ENCODE assay signal across 15 mouse cellular contexts in the genomic region with DNA sequence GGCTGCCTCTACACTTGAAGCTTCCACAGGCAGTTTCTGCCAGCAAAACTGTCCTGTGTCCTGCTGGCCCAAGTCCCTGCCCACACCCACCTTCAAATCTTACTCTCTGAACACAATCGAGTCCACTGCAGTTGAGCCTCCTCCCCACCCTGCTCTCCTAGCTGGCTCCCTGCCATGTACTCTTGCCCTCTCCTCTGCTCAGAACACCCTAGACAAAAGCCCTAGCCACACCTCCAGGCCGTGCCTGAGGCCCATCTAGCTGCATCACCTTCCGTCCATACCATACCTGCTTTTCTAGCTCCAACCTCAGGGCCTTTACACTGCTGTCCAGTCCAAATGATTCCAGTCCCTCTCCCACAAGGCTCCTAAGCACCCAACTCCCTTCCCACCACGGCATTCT. TPM values are rescaled to one million over a fixed set of nuclear protein-coding genes. Genes with fewer than 3 reads are reported as not detected.
A peak's percentile ranks its signal among the peaks of the same experiment; 100 is the strongest.
DNase-seq lines count a peak whose midpoint lies in the region; ATAC-seq and TF ChIP-seq lines count a peak whose summit lies in the region.
"Had no signal": no experiment of that assay in that cellular context is flagged by ENCODE, and none has a peak within 500 bp of the region (broad histone marks: within the 10 kb centered on the region; RNA-seq: fewer than 3 reads in every experiment).

No protein-coding gene starts in this region.

- H3K27me3 ChIP-seq in intestine, embryonic 14.5 days (replicated peaks; ENCODE audit: control insufficient read depth, insufficient read depth, low read length): no peaks in the 10 kb centered on the region; the same call in 1 of the 2 replicates
- no peaks in the 10 kb centered on the region for H3K27me3 ChIP-seq in hindbrain, embryonic 16.5 days (replicated peaks; ENCODE audit: control insufficient read depth, insufficient read depth, low read length)

- peak; percentile 69; the same call in 1 of the 2 replicates for ATAC-seq in intestine, embryonic 14.5 days (replicated peaks; ENCODE audit: low FRiP score, low TSS enrichment, low read depth)
- ATAC-seq in hindbrain, embryonic 16.5 days: no peak
- ATAC-seq: forebrain, embryonic 14.5 days had no signal

- no peaks in the 10 kb centered on the region for H3K9me3 ChIP-seq in intestine, embryonic 14.5 days (ENCODE audit: control insufficient read depth, low read length)
- no peaks in the 10 kb centered on the region for H3K9me3 ChIP-seq in hindbrain, embryonic 16.5 days (ENCODE audit: control insufficient read depth, low read length)
- H3K9me3 ChIP-seq: embryonic facial prominence, embryonic 13.5 days had no signal

- H3K4me3 ChIP-seq in gastrocnemius, adult 2 months: no peak overlapping the region
- H3K4me3 ChIP-seq in intestine, embryonic 14.5 days (ENCODE audit: low read depth, low read length): no peak overlapping the region
- no peak overlapping the region for H3K4me3 ChIP-seq in hindbrain, embryonic 16.5 days (ENCODE audit: low read length)
- H3K4me3 ChIP-seq: embryonic facial prominence, embryonic 13.5 days; layer of hippocampus, adult 2 months; myocyte had no signal

- intact Hi-C loops in gastrocnemius, adult 2 months (cut with DNase I): no loop called here
- intact Hi-C loops in left cerebral cortex, postnatal 36 days (cut with DNase I): no loop called here

- H3K36me3 ChIP-seq in intestine, embryonic 14.5 days (ENCODE audit: control insufficient read depth, insufficient read depth, low read length): no peaks in the 10 kb centered on the region
- H3K36me3 ChIP-seq in hindbrain, embryonic 16.5 days (ENCODE audit: control insufficient read depth, insufficient read depth, low read length): peaks cover 6% of the 10 kb centered on the region
- H3K36me3 ChIP-seq: embryonic facial prominence, embryonic 13.5 days had no signal

- no peak for TF ChIP-seq CTCF in gastrocnemius, adult 2 months (IDR thresholded peaks at IDR 0.05)

- peak overlapping the region; percentile 16; the same call in 1 of the 2 replicates for H3K27ac ChIP-seq in gastrocnemius, adult 2 months
- H3K27ac ChIP-seq in intestine, embryonic 14.5 days (ENCODE audit: low read depth): no peak overlapping the region
- H3K27ac ChIP-seq in hindbrain, embryonic 16.5 days (ENCODE audit: low read depth, low read length): no peak overlapping the region
- H3K27ac ChIP-seq: embryonic facial prominence, embryonic 13.5 days; layer of hippocampus, adult 2 months had no signal

- 48% methylated on average over 4 of the region's 4 CpGs for WGBS in intestine, embryonic 14.5 days
- WGBS in hindbrain, embryonic 16.5 days: 55% methylated on average over 4 of the region's 4 CpGs

- DNase-seq in gastrocnemius, adult 2 months: no peak
- no peak for DNase-seq in gastrocnemius, postnatal 25 days
- no peak for DNase-seq in intestine, embryonic 14.5 days (ENCODE audit: low spot score)
- peak; percentile 75 for DNase-seq in kidney, postnatal 10 days
- DNase-seq in lung, postnatal 14 days: peak; percentile 17
- DNase-seq in embryo, embryonic 11 days: no peak
- DNase-seq in left cerebral cortex, postnatal 36 days (ENCODE audit: low spot score in 2 of 2): no peak
- DNase-seq: cerebellum, adult 8-10 months; gastrocnemius, postnatal 10 days; thymus, adult 2 months had no signal

- H3K4me2 ChIP-seq in intestine, embryonic 14.5 days (ENCODE audit: low read length): no peak overlapping the region
- H3K4me2 ChIP-seq in hindbrain, embryonic 16.5 days (ENCODE audit: low read length): no peak overlapping the region
- H3K4me2 ChIP-seq: embryonic facial prominence, embryonic 13.5 days had no signal

- no peak overlapping the region for H3K9ac ChIP-seq in intestine, embryonic 14.5 days (ENCODE audit: low read length)
- no peak overlapping the region for H3K9ac ChIP-seq in hindbrain, embryonic 16.5 days (ENCODE audit: low read depth, low read length)
- H3K9ac ChIP-seq: embryonic facial prominence, embryonic 13.5 days had no signal

- peaks cover 2% of the 10 kb centered on the region; the same call in 1 of the 2 replicates for H3K4me1 ChIP-seq in intestine, embryonic 14.5 days (replicated peaks; ENCODE audit: control insufficient read depth, insufficient read depth, low read length)
- peaks cover 27% of the 10 kb centered on the region for H3K4me1 ChIP-seq in hindbrain, embryonic 16.5 days (ENCODE audit: control insufficient read depth, insufficient read depth, low read depth, low read length)

RNA-seq across cellular contexts. Expression of a gene that starts 7.2 kb away (rescaled TPM):
- total RNA-seq in gastrocnemius, adult 2 months (2021): 10 to 100 TPM; 58.9 to 99.2 TPM
- 10 to 100 TPM; 51.0 to 62.2 TPM for total RNA-seq in gastrocnemius, postnatal 25 days (2021)
- polyA plus RNA-seq in intestine, embryonic 14.5 days (2014; fragmentation: Nextera tagmentation; extraction: Ambion mirVana): 4.5 and 5.1 TPM in 2 replicates
- 100 to 1,000 TPM; 116 to 137 TPM for total RNA-seq in left cerebral cortex, postnatal 36 days (2021)
- 15.6 and 17.9 TPM in 2 replicates for polyA plus RNA-seq in hindbrain, embryonic 16.5 days (2015; fragmentation: Nextera tagmentation; extraction: Ambion mirVana)
- polyA plus RNA-seq: myocyte had no signal

RNA-seq across cellular contexts. Expression of a gene that starts 46.7 kb away (rescaled TPM):
- total RNA-seq in gastrocnemius, adult 2 months (2021): 10 to 100 TPM; 17.2 to 18.7 TPM
- total RNA-seq in gastrocnemius, postnatal 25 days (2021): 10 to 100 TPM; 15.8 to 18.8 TPM
- 63.0 and 64.1 TPM in 2 replicates for polyA plus RNA-seq in intestine, embryonic 14.5 days (2014; fragmentation: Nextera tagmentation; extraction: Ambion mirVana)
- 10 to 100 TPM; 18.6 to 23.9 TPM for total RNA-seq in left cerebral cortex, postnatal 36 days (2021)
- polyA plus RNA-seq in hindbrain, embryonic 16.5 days (2015; fragmentation: Nextera tagmentation; extraction: Ambion mirVana): 35.5 and 40.2 TPM in 2 replicates

Comparison
In these comparisons a context has a peak if more than half of its experiments do, and no peak if none do; other contexts are left out.
1. DNase-seq: peak in kidney, postnatal 10 days (single experiment) and lung, postnatal 14 days (single experiment); none in gastrocnemius, adult 2 months (single experiment), gastrocnemius, postnatal 25 days (single experiment), intestine, embryonic 14.5 days (single experiment), embryo, embryonic 11 days (single experiment) and left cerebral cortex, postnatal 36 days (0 of 2).